Mouse (Mus musculus) WW6 (cell line): ENCODE measurements around the gene 1700030J22Rik.

Experiments used
- DNase-seq: peaks from one replicate; pipeline ENCODE4 v3.0.0-alpha.2; 2013; ENCODE audit warnings: low read depth, low spot score

The 1700030J22Rik gene

DNA sequence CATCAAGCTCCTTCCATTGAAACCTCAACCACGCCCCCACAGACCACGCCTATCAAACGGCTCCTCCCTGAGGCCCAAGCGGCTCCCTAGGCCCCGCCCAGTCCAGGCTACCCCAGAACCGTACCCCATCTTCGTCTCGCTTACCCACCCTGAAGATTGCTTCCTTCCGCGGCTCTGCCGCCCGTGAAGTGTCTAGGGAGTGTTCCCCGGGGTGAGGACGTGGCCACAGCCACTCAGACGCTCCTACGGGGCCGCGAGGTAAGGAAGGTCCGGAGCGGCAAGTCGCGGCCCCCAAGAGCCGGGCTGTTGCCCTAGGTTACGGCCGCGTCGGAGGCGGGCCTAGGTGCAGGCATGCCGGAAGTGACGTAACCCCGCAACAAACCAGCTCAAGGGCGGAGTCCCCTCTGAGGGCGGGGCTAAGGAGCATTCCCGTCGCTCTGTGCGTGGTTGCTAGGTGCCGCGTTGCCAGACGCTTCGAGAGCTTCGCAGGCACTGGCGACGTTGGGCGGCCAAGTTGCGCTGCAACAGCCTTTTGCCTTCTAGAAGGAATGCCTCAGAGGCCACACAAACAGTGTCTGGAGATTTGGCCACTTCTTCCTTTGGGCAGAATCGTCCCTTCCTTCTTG lies at the start of gene 1700030J22Rik:
Gene 1700030J22Rik, minus strand, starts transcription at position 329 of the 626 bp plus-strand sequence.
- DNase-seq = peak; percentile 99

DNA sequence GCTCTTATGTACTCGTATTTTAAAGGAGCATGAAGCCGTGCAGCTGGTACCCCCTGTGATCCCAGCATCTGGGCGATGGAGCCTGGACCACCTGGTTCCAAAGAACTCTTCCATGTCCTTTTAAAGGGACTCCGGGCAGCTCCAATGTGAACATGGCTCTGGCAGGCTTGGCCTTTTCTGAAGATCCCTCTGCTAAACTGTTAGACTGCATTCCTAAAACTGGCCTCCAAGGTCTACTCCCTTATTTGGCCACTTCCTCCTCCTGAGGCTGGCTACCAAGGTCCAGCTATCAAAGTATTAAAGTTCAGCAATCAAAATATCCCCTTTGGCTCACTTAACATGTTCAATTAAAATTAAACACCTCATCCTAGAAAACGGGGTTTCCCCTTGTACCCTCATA lies 48.8 kb upstream of the 1700030J22Rik start:
- DNase-seq = no peak

DNA sequence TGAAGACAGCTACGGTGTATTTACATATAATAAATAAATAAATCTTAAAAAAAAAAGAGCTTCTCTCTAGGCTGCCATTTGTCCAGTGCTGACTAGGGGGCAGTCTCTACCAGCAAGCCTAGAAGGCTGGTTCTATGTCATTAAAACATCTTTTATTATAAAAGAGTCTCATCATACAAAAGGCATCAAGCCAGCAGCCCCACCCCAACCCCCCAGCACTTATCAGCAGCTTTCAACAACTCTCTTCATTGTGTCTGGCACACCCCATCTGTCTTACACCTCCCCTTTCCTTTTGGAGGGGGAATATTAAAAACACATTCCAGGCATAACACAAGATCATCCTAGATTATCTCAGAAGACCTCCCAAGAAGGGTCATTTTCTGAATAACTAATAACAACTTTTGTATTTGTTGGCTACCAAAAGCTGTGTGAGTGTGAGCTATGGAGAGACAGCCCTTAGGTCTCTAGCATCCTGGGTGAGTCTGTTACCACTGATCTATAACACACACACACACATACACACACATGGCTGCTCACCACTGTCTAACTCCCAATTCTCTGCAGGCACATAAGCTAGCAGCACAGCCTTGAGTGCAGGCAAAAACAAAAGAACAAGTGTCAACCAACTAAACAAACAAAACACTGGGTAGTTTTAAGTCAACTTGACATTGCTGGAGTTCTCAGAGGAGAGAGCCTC lies 43.7 kb upstream of the 1700030J22Rik start:
- DNase-seq = no peak

DNA sequence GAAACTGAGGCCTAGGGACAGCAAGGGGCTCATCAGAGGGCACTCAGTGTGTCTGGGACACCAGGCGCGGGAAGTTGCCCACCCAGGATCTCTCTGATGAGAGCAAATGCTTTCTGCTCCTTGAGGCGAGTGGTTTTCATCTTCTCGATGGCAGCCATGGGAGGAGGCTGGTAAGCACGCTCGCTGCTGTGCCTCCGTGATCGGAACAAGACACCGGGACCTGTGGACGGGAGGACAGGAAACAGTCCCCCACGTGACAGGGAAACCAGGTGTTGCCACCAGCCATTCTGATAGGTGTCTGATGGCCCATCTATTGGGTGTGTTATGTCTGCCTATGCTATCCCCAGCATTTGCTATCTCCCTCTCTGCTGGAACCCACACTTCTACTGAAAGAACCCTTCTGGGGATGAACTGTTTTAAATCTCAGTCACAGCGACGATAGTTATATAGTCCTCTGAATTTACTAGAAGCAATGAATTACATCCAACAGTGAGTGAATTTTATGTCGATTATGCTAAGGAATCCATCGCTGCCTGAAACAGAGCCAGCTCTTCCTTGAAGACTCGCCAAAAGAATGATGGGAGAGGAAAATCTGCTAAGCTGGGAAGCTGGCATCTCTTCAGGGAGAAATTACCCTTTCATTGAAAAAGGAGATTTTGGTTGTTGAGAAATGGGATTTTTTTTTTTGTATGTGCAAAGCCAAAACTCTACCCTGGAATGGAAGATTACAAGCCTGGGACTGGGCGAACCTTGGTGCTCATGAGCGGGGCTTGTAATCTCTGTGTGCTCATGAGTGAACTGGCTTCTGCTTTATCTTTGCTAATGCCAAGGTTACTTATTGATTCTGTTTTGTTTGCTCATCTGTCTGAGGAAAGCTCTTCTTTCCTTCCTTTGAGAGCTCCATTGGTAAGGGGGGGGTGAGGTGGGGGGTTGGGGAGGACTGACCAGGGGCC lies 40.8 kb upstream of the 1700030J22Rik start:
- no peak for DNase-seq

DNA sequence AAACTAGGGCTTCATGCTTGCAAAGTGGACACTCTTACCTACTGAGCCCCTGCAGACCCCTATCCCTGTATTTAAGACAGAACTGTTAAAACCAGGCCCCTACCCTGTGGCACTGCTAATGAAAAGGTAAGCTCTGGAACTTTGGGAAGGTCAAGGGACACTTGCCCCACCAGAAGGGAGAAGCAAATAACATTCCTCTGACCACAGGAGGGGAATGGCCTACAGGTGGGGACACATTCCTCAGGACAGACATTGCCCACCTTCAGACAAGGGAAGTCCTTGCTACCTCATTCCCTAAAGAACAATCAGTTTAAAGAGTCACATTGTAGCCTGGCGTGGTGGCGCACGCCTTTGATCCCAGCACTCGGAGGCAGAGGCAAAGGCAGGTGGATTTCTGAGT lies 39.1 kb upstream of the 1700030J22Rik start:
- DNase-seq = no peak

DNA sequence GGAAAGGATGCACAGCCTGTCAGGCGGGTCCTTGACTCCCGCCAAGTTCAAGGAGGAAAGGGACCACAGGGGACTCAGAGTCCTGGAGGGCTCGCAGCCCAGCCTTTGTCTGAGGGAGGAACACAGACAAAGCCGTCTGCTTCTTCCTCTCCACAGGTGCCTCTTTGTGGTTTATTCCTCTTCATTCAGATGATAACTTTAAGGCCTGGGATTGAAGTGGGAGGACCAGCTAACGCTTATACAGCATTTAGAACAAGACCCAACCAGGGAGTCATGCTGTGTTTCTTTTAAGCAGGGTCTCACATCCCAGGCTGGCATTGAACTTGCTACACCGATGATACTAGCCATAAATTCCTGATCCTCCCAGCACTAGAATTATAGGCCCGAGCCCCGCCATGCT lies 38.2 kb upstream of the 1700030J22Rik start:
- peak; percentile 59 for DNase-seq

DNA sequence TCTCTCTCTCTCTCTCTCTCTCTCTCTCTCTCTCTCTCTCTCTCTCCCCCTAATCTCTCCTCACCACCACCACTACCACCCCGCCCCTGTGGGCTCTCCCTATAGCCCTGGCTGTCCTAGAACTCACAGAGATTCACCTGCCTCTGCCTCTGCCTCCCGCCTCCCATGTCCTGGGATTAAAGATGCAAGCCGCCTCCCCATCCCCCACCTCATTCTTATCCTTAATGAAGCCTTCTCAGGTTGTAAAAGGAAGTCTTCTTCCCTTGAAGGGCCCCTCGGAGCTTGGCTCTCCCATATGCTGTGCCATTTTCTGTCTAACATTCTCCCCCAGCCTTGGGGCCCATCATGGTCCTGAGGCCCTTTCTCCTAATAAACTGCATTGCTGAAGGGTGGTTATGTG lies 36.9 kb upstream of the 1700030J22Rik start:
- DNase-seq = no peak

DNA sequence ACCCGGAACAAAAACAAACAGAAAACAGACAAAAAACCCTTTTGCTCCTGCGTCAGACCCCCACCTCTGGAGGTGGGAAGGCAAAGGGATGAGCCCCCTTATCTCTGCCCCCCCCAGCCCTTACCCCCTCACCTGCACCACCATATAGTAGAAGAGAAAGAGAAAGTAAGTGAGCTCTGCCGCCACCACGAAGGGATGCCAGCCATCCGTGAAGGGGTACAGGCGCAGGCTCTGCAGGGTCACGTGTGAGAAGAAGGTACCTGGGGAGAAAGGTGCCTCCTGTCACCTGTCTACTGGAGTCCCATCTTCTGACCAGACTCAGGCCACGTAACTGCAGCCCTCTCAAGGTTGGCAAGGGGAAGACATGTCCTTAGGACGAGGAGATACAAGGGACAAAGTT lies 32.6 kb upstream of the 1700030J22Rik start:
- no peak for DNase-seq

DNA sequence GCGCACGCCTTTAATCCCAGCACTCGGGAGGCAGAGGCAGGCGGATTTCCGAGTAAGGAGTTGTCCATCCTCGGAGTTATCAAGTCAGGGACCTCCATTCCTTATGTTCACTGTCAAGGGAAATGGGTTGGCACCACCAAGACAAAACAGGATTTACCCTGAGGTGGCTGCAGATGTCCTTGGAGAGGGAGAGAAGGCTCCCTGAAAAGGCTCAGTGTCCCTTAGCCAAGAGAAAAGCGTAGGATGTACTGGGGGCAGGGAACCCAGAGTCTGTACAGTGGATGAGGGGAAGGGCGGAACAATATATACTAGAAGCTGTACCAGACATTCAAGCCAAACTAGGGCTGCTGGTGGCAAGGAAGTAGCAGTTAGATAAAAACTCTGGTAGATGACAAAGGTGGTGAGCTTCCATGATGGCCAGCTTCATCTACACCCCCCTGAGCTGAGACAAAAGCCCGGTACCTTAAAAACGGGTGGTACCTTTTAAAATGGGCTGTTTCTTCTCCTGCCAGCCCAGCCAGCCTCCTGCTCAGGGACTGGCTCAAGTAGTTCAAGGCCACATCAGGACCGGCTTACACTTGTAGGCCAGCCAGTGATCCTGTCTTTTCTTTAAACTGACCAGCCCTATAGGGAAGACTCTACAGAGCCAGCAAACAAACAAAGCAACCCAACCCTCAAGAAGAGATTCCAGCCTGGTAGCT lies 15.4 kb upstream of the 1700030J22Rik start:
- no peak for DNase-seq

DNA sequence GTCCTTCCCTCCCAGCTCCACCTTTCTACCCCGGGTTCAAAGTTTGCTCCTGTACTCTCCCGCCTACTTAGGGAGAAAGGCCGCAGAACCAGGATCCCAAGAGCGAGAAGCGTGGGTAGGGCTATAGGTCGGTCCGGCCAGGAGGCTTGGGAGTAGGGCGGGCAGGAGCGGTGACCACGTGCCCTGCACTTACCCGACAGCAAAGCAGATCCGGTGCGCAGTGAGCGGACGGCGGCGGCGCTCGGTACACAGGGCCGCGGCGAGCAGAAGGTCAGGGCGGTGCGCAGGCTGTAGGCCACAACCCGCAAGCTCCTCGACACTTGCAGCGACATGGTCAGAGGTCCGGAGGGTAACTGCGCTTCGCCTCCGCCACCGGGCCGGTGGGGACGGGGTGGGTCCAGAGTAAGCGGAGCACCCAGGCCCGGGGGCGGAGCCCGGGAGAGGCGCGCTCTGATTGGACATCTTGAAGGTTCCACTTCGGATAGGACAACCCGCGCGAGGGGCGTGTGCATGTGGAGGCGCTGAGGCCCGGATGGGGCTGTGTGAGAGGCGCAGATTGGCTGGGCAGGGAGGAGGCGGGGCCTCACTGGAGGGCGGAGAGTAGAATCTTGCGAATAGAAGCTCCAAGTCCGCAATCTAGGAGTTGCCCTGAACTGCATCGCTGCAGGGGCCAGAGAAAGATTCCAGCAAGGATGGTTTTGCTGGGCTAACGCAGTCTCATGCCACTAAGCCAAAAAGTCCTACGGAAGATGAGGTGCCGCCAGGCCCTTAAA lies 14.5 kb upstream of the 1700030J22Rik start, which contains the start of gene Gcsh:
Gene Gcsh, minus strand, starts transcription at position 443 of the 773 bp plus-strand sequence.
- peak; percentile 99 for DNase-seq

DNA sequence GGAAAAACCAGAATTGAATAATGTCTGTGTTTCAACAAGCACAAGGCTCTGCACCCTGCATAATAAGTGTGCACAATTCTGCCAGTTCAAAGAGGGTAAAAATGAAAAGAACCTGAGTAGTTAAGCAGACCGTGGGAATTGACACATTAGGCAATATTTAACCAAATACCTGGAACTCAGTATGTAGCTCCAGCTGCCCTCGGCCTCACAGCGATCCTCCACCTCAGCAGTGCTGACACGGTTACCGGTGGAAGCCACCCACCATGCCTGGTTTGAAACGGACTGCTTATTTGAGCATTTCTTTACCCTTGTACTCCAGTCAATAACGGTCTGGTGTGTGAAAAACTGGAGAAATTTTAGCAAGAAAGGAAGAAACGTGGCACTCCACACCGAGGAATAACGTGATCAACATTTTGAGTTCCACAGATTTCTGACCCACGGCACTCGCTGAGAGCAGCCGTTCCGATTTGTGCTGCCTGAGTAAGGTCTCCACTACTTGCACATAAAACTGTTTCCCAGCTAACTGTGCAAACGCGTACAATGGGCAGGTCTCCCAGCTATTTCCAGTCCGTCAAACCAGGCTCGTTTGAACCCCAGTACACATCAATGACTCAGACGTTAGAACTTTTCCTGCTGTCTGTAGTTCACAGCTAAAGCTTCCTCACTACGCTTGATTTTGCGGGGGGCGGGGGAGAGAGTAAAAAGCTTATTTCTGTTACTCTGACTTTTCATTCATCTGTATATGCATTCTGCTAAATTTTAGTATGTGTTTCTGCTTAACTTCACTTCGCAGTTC lies 13.6 kb upstream of the 1700030J22Rik start:
- no peak for DNase-seq

DNA sequence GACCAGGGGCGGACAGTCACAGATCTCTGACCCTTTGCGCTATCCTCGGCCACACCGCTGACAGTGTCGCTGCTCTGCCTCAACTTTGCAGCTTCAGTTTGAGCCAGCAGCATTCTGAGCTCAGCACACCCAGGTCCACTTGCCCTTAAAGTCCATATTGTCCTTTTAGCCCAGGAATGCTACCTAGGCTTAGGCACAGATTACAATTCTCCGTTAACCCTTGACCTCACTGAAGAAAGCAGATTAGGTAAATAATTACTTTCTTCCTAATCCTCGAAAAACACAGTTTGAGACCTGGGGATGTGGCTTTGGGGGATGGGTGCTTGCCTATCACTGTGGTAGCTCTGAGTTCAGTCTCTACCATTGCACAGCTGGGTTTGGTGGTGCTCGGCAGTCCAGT lies 12.5 kb upstream of the 1700030J22Rik start:
- no peak for DNase-seq

DNA sequence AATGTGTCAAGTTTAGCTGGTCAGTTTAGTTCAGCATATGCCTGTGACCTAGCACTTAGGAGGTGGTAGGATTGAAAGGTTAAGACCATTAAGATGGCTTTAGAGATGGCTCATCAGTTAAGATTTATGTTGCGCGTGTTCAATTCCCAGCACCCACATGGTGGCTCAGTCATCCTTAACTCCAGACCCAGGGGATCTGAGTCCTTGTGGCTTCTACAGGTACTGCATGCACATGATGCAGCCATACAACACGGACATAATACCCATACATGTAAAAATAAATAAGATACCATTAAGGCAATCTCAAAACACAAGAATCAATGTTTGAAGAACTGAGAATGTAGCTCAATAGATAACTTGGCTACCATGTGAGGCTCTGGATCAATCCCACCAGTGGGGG lies 11.1 kb upstream of the 1700030J22Rik start:
- no peak for DNase-seq

DNA sequence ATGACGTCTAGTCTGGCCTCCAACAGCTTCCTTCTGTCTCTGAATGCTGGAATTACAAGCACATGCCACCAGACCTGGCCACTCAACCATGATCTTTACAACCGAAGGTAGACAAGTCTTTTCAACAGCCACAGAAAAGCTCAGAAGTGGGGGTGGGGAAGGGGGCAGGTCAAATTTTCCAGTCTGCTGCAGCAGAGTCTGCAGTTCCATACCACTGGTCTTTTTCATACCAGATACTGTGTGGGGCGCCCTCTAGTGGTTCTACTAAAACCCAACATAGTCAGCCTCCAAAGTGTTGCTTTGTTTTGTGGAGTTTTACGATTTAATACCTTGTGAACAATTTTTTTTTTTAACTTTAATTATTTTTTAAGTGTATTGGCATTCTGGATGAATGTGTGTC lies 1.4 kb upstream of the 1700030J22Rik start:
- no peak for DNase-seq

DNA sequence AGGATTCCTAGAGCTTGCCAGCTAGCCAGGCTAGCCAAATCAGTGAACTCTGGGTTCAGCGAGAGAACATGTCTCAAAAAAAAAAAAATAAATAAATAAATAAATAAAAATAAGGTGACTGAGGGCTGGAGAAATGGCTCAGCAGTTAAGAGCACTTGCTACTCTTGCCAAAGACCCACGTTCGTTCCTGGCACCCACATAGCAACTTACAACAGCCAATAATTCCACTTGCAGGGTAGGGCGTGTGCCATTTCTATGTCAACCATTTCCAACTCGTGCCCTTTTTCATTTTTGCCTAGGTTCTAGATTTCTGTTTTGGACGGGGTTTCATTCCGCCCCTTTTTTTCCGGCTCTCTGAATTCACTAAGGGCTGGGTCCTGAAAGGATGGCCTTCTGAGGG lies 707 bp downstream of the 1700030J22Rik start:
- no peak for DNase-seq

DNA sequence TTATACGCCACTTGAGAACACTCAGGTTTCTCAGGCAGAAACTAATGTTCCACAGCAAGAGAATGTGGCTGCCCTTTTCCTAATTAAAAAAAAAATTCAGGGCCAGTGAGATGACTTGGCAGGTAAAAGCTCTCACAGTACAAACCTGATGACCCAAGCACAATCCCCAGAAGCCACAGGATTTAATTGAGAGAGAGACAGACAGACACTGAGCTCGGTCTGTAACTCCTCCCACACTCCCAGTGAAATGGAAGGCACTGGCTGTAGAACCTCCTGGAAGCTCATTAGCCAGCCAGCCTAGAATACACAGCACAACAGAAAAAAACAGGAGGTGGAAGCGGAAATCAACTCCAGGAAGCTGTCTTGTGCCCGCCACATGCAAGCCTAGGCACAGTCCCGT lies 3.2 kb downstream of the 1700030J22Rik start:
- no peak for DNase-seq

DNA sequence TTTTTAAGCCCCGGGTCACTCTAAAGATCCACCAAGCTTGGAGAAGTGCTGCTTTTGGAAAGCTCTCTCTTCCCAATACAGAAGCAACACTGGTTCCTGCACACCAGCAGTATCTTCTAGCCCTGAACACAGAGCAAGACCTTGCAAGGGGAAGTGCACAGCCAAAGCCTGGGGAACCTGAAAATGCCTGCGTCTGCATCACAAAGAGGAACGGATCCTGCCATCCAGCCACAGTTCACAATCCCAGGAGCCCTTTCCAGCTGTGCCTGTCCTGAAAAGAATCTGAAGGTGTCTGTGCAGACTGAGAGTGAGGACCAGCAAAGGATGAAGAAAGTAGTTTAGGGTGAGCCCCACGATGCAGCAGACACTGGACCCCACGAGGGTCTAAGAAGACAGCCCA lies 3.7 kb downstream of the 1700030J22Rik start:
- no peak for DNase-seq

DNA sequence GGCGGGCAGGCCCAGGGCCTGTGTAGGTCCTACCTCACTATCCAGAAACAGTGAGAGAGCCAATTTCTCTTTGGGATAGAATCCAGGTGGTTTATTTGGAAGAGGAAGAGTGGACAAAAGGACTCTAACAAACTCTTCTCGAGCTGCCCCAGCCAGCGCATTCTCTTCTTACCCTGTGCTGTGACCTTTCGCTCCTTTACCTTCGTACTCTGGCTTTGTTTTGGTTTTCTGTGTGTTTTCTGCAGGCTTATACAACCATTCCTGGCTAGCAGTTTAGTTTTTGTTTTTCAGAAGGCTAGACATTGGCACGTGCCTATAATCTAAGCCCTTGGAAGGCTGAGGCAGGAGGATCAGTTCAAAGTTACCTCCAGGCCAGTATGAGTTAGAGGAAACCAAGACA lies 9.2 kb downstream of the 1700030J22Rik start:
- no peak for DNase-seq

DNA sequence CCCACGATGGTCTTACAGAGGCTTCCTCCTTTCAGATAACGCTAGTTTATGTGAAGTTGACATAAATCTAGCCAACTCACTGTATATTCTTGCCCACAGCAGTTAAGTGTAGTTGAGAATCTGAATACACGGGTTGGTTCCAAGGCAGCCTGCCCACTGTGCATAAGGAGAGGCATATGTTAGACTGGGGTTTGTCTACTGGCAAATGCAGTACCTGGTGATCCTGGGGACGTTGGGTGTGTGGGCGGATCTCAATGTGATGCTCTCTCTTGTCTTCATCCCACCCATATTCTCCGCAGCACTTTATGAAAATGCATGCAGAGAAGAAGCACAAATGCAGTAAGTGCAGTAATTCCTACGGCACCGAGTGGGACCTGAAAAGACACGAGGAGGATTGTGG lies 24.3 kb downstream of the 1700030J22Rik start:
- no peak for DNase-seq

DNA sequence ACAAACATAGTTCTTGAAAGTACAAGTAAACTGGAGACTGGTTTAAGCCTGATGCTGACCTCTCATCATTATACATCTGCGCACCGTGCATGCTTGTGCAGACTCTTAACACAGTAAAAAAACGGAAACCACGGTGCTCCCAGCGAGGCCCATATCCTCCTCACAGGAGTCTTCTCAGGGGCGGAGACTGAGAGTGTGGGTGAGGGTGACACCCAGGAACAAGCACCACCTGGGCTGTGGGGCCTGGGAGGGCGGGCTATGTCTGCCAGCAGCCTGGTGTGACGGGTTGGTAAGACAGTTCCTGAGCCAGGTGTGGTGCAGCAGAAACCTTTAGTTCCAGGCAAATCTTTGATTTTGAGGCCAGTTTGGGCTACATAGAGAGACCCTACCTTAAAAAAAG lies 26.3 kb downstream of the 1700030J22Rik start:
- no peak for DNase-seq
